Mouse (Mus musculus) cerebral cortex, adult 2 months (tissue): ENCODE measurements around the gene Isca1.

Experiments
- WGBS: fragments of 180-500 bp; shearing (Covaris S2); methylation state at CpG from one replicate; pipeline ENCODE4 v1.1.7; 2018; 5-methylcytosine and 5-hydroxymethylcytosine counted together

Isca1 gene

GRCm38 (mm10) chr13:59769296-59770163 is at the start of gene Isca1:
Gene Isca1 (minus strand): TSS chr13:59769810.
- under 1% methylated on average over 91 of the region's 91 CpGs for WGBS

GRCm38 (mm10) chr13:59817352-59817751 is 47.7 kb upstream of the Isca1 start:
- WGBS: 80% methylated on average over 4 of the region's 4 CpGs

GRCm38 (mm10) chr13:59814109-59814591 is 44.5 kb upstream of the Isca1 start:
- 73% methylated on average over 6 of the region's 6 CpGs for WGBS

GRCm38 (mm10) chr13:59811581-59811980 is 42.0 kb upstream of the Isca1 start:
- WGBS: 92% methylated on average over 3 of the region's 3 CpGs

GRCm38 (mm10) chr13:59801000-59801399 is 31.4 kb upstream of the Isca1 start:
- 63% methylated on average over 6 of the region's 6 CpGs for WGBS

- WGBS: 89% methylated on average over 2 of the region's 2 CpGs
Observed at GRCm38 (mm10) chr13:59800077-59800476, 30.5 kb upstream of the Isca1 start.

GRCm38 (mm10) chr13:59798306-59798705 is 28.7 kb upstream of the Isca1 start:
- WGBS: 76% methylated on average over 1 of the region's 1 CpGs

GRCm38 (mm10) chr13:59796466-59796848 is 26.8 kb upstream of the Isca1 start:
- WGBS: 91% methylated on average over 9 of the region's 9 CpGs

- WGBS: 88% methylated on average over 6 of the region's 6 CpGs
Observed at GRCm38 (mm10) chr13:59795807-59796465, 26.3 kb upstream of the Isca1 start.

GRCm38 (mm10) chr13:59794786-59795185 is 25.2 kb upstream of the Isca1 start:
- WGBS: 97% methylated on average over 1 of the region's 1 CpGs

GRCm38 (mm10) chr13:59782145-59782544 is 12.5 kb upstream of the Isca1 start, which contains the start of gene Gm49354:
Gene Gm49354 (minus strand): TSS chr13:59782245.
- 94% methylated on average over 7 of the region's 7 CpGs for WGBS

- 100% methylated on average over 1 of the region's 1 CpGs for WGBS
Observed at GRCm38 (mm10) chr13:59779744-59780264, 10.2 kb upstream of the Isca1 start.

GRCm38 (mm10) chr13:59779213-59779612 is 9.6 kb upstream of the Isca1 start:
- 70% methylated on average over 4 of the region's 4 CpGs for WGBS

GRCm38 (mm10) chr13:59775168-59775567 is 5.6 kb upstream of the Isca1 start:
- 81% methylated on average over 3 of the region's 3 CpGs for WGBS

GRCm38 (mm10) chr13:59771257-59771656 is 1.6 kb upstream of the Isca1 start:
- 7% methylated on average over 9 of the region's 9 CpGs for WGBS

GRCm38 (mm10) chr13:59770847-59771246 is 1.2 kb upstream of the Isca1 start:
- 16% methylated on average over 9 of the region's 9 CpGs for WGBS

GRCm38 (mm10) chr13:59770164-59770562 is 553 bp upstream of the Isca1 start:
- WGBS: under 1% methylated on average over 28 of the region's 28 CpGs

GRCm38 (mm10) chr13:59768531-59768930 is 1.1 kb downstream of the Isca1 start:
- WGBS: 15% methylated on average over 13 of the region's 13 CpGs

GRCm38 (mm10) chr13:59766786-59767515 is 2.7 kb downstream of the Isca1 start:
- WGBS: 76% methylated on average over 11 of the region's 11 CpGs

GRCm38 (mm10) chr13:59762791-59763190 is 6.8 kb downstream of the Isca1 start:
- 92% methylated on average over 7 of the region's 7 CpGs for WGBS

- WGBS: 79% methylated on average over 7 of the region's 7 CpGs
Observed at GRCm38 (mm10) chr13:59756906-59757305, 12.7 kb downstream of the Isca1 start.

GRCm38 (mm10) chr13:59750310-59750709 is 19.3 kb downstream of the Isca1 start:
- 91% methylated on average over 12 of the region's 12 CpGs for WGBS
